Mouse (Mus musculus) 3134 (cell line): Measurements from ENCODE around the gene Camk2d.

Experiments used
- DNase-seq: peaks from one replicate; pipeline ENCODE4 v3.0.0-alpha.2; 2011; ENCODE audit warnings: low spot score; ENCODE audit not compliant: insufficient read length; ENCODE audit errors: extremely low read depth

Gene Camk2d

GRCm38 (mm10) chr3:126596086-126596485 is at the start of gene Camk2d:
TSS of gene Camk2d (plus strand) at chr3:126596302.
- DNase-seq: peak; percentile 97

DNA sequence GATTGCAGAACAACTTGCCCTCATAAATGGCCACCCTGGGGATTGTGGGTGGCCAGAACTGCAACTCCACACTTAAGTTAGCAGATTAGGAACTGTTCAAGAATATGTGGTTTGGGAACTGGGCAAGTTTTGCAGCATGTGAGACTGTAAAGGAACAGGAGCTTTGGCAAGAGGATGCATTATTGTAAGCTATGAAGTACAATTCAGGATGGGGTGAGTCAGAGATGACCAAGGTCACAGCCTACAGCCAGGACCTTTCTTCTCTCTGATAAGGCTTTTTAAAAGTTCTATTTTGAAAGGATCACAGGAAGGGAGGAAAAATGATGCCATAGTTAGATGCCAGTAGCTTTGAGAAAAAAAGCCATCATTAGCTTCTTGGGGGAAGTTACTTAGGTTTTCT is 48.2 kb upstream of the Camk2d start:
- DNase-seq: no peak

- DNase-seq: no peak
Measured at GRCm38 (mm10) chr3:126563646-126564045, 32.5 kb upstream of the Camk2d start.

DNA sequence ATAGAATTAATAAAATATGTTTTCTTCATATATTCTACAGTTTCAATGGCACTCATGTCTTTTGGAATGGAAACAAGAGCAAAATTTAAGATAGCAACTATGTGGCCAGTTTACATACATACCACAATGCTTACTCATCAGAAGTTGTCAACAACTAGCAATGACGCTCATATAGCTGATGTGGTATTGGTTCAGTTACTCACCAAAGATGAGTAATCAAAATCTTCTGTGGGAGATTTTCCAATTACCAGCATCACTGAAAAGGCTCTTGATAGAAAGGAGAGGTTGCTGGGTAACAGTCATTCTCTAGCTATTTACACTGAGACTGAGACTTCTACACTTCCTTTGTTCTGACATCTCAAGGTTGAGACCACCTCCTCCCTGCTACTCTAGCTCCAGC is 25.5 kb upstream of the Camk2d start:
- DNase-seq: peak; percentile 71

GRCm38 (mm10) chr3:126572915-126573314 is 23.2 kb upstream of the Camk2d start:
- no peak for DNase-seq

DNA sequence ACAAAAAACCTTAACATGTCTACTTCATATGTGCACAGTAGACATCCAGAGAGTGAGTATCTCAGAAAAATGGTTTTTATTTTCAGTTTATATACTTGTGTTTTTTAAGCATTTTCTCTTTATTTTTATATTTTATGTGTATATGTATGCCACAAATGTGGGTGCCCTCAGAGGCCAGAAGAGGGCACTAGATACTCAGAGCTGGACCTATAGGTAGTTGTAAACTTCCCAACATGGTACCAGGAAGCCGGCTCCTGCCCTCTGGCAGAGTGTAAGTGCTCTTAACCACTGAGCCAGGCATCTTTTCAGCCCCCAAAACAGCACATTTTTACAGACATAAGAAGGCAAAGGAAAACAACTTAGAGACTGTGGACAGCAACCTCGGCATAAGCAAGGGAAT is 20.2 kb upstream of the Camk2d start:
- peak; percentile 18 for DNase-seq

GRCm38 (mm10) chr3:126586134-126586533 is 10.0 kb upstream of the Camk2d start:
- no peak for DNase-seq

GRCm38 (mm10) chr3:126587477-126587876 is 8.6 kb upstream of the Camk2d start:
- no peak for DNase-seq

- no peak for DNase-seq
Measured at GRCm38 (mm10) chr3:126589556-126589955, 6.5 kb upstream of the Camk2d start.

- DNase-seq: no peak
Measured at GRCm38 (mm10) chr3:126595456-126595855, 646 bp upstream of the Camk2d start.

DNA sequence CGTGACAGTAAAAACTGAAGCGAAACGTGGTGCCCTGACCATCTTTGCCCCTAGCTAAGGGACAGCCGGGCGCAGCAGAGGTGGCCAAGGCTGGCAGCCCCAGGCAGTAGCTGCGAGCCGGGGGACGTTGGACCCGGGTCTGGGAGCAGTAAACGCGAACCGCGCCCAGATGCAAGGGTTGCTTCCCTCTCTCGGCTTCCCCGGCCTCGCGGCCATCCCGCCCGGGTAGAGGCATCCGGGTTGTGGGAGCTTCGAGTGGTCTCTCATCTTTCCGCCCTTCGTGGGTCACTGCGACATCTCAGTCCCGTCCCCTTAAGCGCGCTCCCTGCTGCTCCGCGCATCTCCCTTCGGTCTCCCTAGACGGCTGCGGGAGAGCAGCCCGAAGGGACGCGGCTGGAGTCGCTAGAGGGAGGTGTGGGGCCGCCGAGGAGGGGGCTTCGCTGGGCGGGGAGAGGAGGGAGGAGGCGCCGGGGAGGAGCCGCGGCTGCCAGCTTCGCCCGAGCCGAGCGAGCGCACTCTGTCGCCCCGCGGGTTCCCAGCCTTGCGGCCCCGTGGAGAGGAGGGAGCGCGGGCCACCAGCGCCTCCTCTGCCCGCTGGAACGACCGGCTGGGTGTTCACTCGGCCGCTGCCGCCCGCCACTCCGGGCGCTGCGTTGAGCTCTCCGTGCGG is 524 bp downstream of the Camk2d start:
- DNase-seq: peak; percentile 91

- peak; percentile 90 for DNase-seq
Measured at GRCm38 (mm10) chr3:126597161-126597595, 1.1 kb downstream of the Camk2d start.

DNA sequence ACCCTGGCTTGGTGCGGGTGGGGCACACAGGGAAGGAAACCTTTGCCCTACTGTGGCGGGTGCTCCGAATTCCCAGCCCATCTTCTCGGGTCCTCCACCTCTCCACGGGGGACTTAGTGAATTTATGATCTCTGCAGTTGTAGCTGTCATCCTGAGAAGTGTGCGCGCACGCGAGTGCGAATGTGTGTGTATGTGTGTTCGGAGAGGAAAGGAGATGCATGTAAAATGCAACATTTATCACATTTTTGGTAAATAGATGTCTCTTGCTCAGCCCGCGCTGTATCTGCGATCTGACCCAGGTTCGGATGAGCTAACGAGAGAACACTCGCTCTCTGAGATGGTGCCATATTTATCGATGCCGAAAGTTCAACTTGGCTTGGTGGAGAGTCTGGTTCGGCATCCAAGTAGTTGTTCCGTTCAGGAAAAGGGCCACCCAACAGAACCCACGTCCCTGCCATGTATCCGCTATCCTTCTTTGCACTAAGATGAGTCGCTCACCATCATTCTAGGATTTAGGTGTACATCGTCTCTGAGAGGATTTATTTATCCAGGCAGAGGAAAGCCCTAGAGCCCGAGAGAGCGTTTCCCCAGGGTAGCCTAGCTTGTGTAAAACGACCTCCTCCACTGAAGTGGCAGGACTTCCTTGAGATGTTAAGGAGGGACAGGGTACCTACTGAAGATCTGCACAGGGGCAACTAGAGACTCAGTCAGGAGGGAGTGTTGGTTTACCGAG is 1.7 kb downstream of the Camk2d start:
- DNase-seq: peak; percentile 35

GRCm38 (mm10) chr3:126598329-126598676 is 2.2 kb downstream of the Camk2d start:
- DNase-seq: no peak

- no peak for DNase-seq
Measured at GRCm38 (mm10) chr3:126598881-126599280, 2.8 kb downstream of the Camk2d start.

DNA sequence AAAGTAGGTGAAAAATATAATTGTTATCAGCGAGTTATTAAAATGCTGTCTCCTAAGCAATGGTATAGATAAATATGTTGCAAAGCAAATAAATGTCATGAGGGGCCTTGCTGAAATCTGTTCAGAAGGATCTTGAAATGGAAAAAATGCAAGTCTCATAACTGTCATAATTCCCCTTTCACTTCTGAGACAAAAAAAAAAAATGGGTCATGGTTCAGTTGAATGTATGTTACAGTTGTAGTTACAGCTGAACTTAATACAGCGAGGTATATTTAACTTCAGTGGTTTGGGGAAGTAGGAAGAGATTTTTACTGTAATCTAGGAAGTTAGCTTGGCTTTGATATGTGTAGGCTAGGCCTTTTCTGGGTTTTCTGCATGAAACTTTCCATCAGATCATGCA is 3.2 kb downstream of the Camk2d start:
- no peak for DNase-seq

- DNase-seq: no peak
Measured at GRCm38 (mm10) chr3:126599936-126600335, 3.8 kb downstream of the Camk2d start.

GRCm38 (mm10) chr3:126602772-126603171 is 6.7 kb downstream of the Camk2d start:
- DNase-seq: no peak

DNA sequence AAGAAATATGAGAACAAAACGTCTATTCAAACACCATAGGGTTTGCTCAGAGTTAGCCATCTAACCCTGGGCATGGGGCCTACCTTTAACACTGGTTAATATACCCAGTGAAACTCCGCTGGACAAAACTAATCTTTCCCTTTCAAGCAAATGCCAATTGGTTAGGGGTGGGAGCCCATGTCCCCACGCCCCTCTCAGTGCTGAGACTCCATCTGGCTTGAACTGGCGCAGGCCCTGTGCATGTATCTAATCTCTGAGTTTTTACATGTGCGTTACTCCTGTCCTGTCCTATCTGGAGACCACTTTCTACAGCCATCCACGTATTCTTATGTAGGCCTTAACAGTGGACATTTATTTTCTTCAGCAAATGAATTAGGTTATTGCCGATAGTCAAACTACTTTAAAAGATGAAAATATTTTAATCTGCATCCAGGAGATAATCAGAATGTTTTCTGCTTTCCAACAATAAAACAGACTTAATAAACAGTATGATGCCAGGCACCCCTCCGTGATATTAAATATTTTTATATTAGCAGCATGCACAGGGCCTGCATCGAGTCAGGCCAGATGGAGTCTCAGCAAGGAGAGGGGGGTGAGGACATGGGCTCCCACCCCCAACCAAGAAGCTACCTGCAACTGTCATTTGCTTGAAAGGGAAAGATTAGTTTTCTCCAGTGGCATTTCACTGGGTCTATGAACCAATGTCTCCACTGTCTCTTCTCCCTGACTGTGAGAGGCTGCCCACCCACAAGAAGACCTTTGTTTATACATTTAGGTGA is 8.7 kb downstream of the Camk2d start:
- DNase-seq: no peak

GRCm38 (mm10) chr3:126609310-126609709 is 13.2 kb downstream of the Camk2d start:
- DNase-seq: no peak

DNA sequence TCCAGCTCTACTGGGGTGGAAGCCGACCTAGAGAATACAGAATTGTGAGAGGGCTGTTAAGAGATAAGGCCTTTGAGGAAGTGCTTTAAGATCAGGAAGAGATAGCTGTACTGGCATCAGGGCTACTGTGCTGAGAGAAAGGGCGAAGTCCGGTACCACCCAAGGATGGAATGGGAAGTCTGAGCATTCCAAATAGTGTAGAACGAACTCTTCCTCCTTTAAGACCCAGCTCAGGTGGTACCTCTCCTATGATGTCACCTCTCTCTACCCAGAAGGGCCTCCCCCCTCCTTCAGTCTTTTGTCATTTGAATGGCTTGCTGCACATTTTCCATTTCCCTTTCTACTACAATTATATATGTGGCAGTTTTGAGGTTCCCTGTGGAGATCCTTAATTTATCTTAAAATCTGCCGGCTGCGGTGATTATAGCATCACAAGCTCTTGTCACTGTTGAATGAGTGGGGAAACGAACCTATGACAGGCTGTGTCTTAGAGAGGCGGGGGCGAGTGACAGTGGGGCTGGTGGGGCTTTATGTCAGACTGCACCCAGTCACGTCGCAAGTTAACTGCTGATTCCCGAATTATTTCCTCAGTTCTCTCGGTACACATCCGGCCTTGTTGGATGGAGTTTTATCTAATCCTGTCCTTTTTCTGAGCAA is 13.8 kb downstream of the Camk2d start:
- DNase-seq: no peak
